Mouse (Mus musculus) ES-E14 (cell line): ENCODE data around the gene Slc15a1. TPM values are rescaled to one million over a fixed set of nuclear protein-coding genes. Genes with fewer than 3 reads are reported as not detected.

Experiments used
- DNase-seq: peaks from one replicate; pipeline ENCODE4 v3.0.0-alpha.2; 2013; ENCODE audit warnings: low read depth, low spot score
- H3K27ac ChIP-seq: 2 replicates; pipeline ENCODE4 v1.5.1; 2012; ENCODE audit warnings: low read depth, mild to moderate bottlenecking, low read length, moderate library complexity, mixed read lengths; ENCODE audit not compliant: poor library complexity, insufficient read depth, severe bottlenecking
- H3K36me3 ChIP-seq: 2 replicates; pipeline ENCODE4 v1.6.1; 2012; ENCODE audit warnings: mild to moderate bottlenecking, low read length, moderate library complexity, mixed read lengths; ENCODE audit not compliant: control insufficient read depth, poor library complexity, insufficient read depth, severe bottlenecking
- H3K4me1 ChIP-seq, 2 experiments: fragments of 150-350 bp in 1 of 2; sonication (generic) in 1 of 2; 2 replicates each; pipeline ENCODE4 v1.6.1; 2012; ENCODE audit warnings: low read length in 2 of 2, mild to moderate bottlenecking in 1 of 2, mixed read lengths in 1 of 2; ENCODE audit not compliant: control insufficient read depth in 2 of 2, insufficient read depth in 2 of 2, poor library complexity in 1 of 2
- H3K4me3 ChIP-seq, 2 experiments: fragments of 150-350 bp in 1 of 2; sonication (generic) in 1 of 2; 2 replicates each; pipeline ENCODE4 v1.5.1; 2012; ENCODE audit warnings: low read length in 2 of 2, low read depth in 1 of 2, mild to moderate bottlenecking in 1 of 2, mixed read lengths in 1 of 2; ENCODE audit not compliant: insufficient read depth in 1 of 2, poor library complexity in 1 of 2, severe bottlenecking in 1 of 2
- H3K9ac ChIP-seq: 2 replicates; pipeline ENCODE4 v1.6.1; 2012; ENCODE audit warnings: low read depth, mild to moderate bottlenecking, low read length, mixed read lengths; ENCODE audit not compliant: poor library complexity, insufficient read depth, severe bottlenecking
- H3K9me3 ChIP-seq: fragments of 150-350 bp; sonication (generic); 2 replicates; pipeline ENCODE4 v1.6.1; 2012; ENCODE audit warnings: low read depth, mild to moderate bottlenecking, low read length; ENCODE audit not compliant: control insufficient read depth, insufficient read depth
- CHD2 ChIP-seq: IDR thresholded peaks from 2 replicates; pipeline ENCODE4 v1.6.1; 2014; ENCODE audit warnings: mild to moderate bottlenecking, low read depth, low read length, inconsistent platforms
- HCFC1 ChIP-seq: IDR thresholded peaks from 2 replicates; pipeline ENCODE4 v1.6.1; 2012; ENCODE audit warnings: low read length, inconsistent platforms, borderline replicate concordance; ENCODE audit not compliant: insufficient read depth
- MAFK ChIP-seq: IDR thresholded peaks from 2 replicates; pipeline ENCODE4 v1.6.1; 2014; ENCODE audit warnings: mild to moderate bottlenecking, low read depth, low read length, inconsistent platforms; ENCODE audit not compliant: insufficient read depth
- ZC3H11A ChIP-seq: IDR thresholded peaks from 2 replicates; pipeline ENCODE4 v1.6.1; 2012; ENCODE audit warnings: low read depth, mild to moderate bottlenecking, inconsistent platforms, low read length, borderline replicate concordance
- ZNF384 ChIP-seq: IDR thresholded peaks from 2 replicates; pipeline ENCODE4 v1.6.1; 2012; ENCODE audit warnings: low read depth, low read length, inconsistent platforms
- in situ Hi-C, 2 experiments: fragments of 600-800 bp; cut with MboI; formaldehyde crosslinking; loops; one replicate each; pipeline ENCODE4 v1.15.1; 2025; ENCODE audit warnings: low sequenced_read_pairs in 2 of 2, inconsistent platforms in 1 of 2; ENCODE audit not compliant: unreplicated experiment in 2 of 2
- total RNA-seq: library from RNA; depleted of rRNA; stranded (reverse); fragments of 300-350 nt; gene quantifications from 2 replicates; pipeline ENCODE4 v1.2.3, GENCODE M21; 2012

Gene Slc15a1
- total RNA-seq, 1 experiment: 4.6 TPM

DNA sequence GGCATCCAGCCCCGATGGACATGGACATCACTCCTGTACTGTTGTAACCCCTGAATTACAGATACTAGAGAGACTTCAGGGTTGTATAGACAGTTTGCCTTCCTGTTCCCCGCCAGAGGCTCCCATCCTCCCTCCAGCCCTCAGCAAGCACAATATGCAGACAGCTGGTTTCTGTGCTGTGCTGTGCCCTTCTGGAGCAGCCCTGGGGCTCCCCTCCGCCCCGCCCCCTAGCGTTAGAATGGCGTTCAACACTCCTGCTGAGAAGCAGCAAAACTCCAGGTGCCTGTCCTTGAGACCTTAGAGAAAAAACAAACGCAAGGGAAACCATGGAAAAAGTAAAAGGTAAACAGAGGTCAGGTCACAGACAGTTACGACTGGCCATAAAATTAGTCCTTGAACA is 59.9 kb downstream of the Slc15a1 start:
- TF ChIP-seq ZC3H11A: no peak
- no peak for TF ChIP-seq HCFC1
- TF ChIP-seq CHD2: no peak
- TF ChIP-seq MAFK: no peak
- no peak for TF ChIP-seq ZNF384
- Histone ChIP-seq H3K4me1 (no peaks in the 10 kb centered on the region), H3K27ac (no peak overlapping the region), H3K4me3 (no peak overlapping the region), H3K9me3 (no peaks in the 10 kb centered on the region), H3K9ac (no peak overlapping the region), H3K36me3 (no peaks in the 10 kb centered on the region)
- peak; percentile 64 for DNase-seq
- in situ Hi-C loops: loop anchor here (25.0 kb wide), 2 partner anchors 183 to 483 kb away; no protein-coding TSS in a partner anchor

DNA sequence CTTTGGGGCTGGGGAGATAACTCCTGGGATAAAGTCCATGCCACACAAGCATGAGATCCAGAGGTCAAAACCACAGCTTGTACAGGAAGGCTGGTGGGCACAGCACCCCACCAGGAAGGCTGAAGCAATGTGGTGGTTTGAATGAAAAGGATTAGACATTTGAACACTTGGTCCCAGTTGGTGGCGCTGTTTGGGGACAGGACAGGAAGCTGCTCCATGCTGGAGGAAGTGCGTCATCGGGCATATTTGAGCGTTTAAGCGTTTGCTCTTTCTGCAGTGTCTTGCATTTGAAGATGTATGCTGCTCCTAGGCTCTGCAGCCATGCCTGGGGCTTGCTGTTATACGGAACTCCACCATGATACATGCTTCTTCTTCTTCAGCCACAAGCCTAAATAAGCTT is 64.2 kb downstream of the Slc15a1 start:
- TF ChIP-seq CHD2 (no peak), MAFK (no peak), ZNF384 (no peak), ZC3H11A (no peak), HCFC1 (no peak)
- in situ Hi-C loops: loop anchor here (25.0 kb wide), 2 partner anchors 179 to 479 kb away; no protein-coding TSS in a partner anchor
- no peak for DNase-seq
- H3K27ac ChIP-seq: no peak overlapping the region
- H3K4me1 ChIP-seq: no peaks in the 10 kb centered on the region
- no peaks in the 10 kb centered on the region for H3K36me3 ChIP-seq
- no peak overlapping the region for H3K4me3 ChIP-seq
- H3K9me3 ChIP-seq: no peaks in the 10 kb centered on the region
- no peak overlapping the region for H3K9ac ChIP-seq

DNA sequence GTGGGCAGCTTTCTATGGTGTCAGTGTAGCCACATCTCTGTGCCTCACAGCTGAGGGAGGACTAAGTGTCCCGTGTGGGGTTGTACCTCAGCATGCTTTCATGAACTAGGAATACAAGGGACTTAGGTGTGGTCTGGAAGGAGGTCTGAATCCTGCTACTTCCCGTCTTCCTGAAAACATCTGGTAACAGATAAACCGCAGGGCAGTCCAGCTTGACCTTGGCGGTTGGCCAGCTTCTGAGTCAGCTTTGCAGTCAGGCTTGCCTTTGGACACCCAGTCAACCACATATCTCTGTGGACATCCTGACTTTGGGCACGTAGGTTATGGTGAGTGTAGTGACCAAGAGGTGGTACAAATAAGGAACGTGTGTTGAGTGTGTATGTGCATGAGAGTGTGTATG is 68.0 kb downstream of the Slc15a1 start:
- H3K27ac ChIP-seq: no peak overlapping the region
- TF ChIP-seq ZNF384: no peak
- no peak for TF ChIP-seq ZC3H11A
- no peak for TF ChIP-seq MAFK
- no peak for TF ChIP-seq HCFC1
- no peak for TF ChIP-seq CHD2
- H3K4me1 ChIP-seq: no peaks in the 10 kb centered on the region
- H3K4me3 ChIP-seq: no peak overlapping the region
- no peak overlapping the region for H3K9ac ChIP-seq
- no peak for DNase-seq
- H3K9me3 ChIP-seq: no peaks in the 10 kb centered on the region
- in situ Hi-C loops: loop anchor here (25.0 kb wide), 2 partner anchors 175 to 475 kb away; no protein-coding TSS in a partner anchor
- no peaks in the 10 kb centered on the region for H3K36me3 ChIP-seq

DNA sequence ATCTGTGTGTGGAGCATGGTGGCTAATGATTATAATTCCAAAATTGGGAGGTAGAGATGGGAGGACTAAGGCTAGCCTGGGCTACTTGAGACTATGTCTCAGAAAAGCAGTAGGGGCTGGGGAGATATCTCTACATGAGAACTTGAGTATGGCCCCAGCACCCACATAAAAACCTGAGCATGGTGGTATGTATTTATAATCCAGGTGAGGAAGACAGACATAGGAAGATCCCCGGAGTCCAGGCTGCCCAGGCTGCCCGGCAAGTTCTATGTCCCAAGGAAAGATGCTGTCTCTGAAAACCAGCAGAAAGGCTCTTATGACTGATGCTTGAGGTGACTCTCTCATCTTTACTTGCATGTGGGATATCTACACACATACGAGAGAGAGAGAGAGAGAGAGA is 68.6 kb downstream of the Slc15a1 start:
- DNase-seq: no peak
- H3K9me3 ChIP-seq: no peaks in the 10 kb centered on the region
- TF ChIP-seq HCFC1 (no peak), CHD2 (no peak), ZC3H11A (no peak), ZNF384 (no peak), MAFK (no peak)
- no peaks in the 10 kb centered on the region for H3K4me1 ChIP-seq
- H3K27ac ChIP-seq: no peak overlapping the region
- no peaks in the 10 kb centered on the region for H3K36me3 ChIP-seq
- H3K4me3 ChIP-seq: no peak overlapping the region
- in situ Hi-C loops: loop anchor here (25.0 kb wide), 2 partner anchors 174 to 474 kb away; no protein-coding TSS in a partner anchor
- no peak overlapping the region for H3K9ac ChIP-seq

DNA sequence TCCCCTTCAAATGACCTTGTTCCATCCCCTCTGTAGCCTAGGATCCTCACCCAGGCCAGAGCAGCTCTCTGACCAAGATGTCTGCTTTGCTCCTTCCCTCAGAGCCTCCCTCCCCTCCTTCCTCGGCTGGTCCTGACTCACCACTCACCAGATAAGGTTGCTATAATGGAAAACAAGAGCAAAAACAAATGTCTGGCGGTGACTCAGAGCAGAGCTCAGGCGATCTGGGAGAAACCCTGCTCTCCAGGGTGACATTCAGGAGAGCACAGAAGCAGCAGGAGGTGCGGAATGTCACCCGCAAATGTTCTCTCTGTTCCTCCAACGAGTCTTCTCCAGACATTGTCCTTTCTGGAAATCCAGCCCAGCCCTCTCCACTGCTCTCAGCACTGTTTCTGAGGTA is 69.3 kb downstream of the Slc15a1 start:
- Histone ChIP-seq H3K4me3 (no peak overlapping the region), H3K36me3 (no peaks in the 10 kb centered on the region), H3K9ac (no peak overlapping the region), H3K4me1 (no peaks in the 10 kb centered on the region), H3K27ac (no peak overlapping the region), H3K9me3 (no peaks in the 10 kb centered on the region)
- in situ Hi-C loops: loop anchor here (25.0 kb wide), 2 partner anchors 173 to 473 kb away; no protein-coding TSS in a partner anchor
- DNase-seq: no peak
- no peak for TF ChIP-seq ZC3H11A
- no peak for TF ChIP-seq CHD2
- no peak for TF ChIP-seq ZNF384
- no peak for TF ChIP-seq MAFK
- no peak for TF ChIP-seq HCFC1
